Mouse (Mus musculus) inflammation-experienced regulatory T-cells (primary cell): ENCODE results near the gene 1700029J07Rik. TPM values are rescaled to one million over a fixed set of nuclear protein-coding genes. Genes with fewer than 3 reads are reported as not detected.

ENCODE experiments used
- polyA plus RNA-seq, 2 experiments: library from polyadenylated mRNA; unstranded; fragments of 100-300 nt; shearing (Covaris generic); gene quantifications; one replicate each; pipeline ENCODE4 v1.2.1; 2017

1700029J07Rik gene
- polyA plus RNA-seq: 1 to 10 TPM; 2.9 to 3.4 TPM

GRCm38 (mm10) chr8:45975126-45975836 is at the start of gene 1700029J07Rik, which contains the start of gene Ufsp2:
Gene 1700029J07Rik (minus strand): TSS chr8:45975252.
Gene Ufsp2 (plus strand): TSS chr8:45975528.

DNA sequence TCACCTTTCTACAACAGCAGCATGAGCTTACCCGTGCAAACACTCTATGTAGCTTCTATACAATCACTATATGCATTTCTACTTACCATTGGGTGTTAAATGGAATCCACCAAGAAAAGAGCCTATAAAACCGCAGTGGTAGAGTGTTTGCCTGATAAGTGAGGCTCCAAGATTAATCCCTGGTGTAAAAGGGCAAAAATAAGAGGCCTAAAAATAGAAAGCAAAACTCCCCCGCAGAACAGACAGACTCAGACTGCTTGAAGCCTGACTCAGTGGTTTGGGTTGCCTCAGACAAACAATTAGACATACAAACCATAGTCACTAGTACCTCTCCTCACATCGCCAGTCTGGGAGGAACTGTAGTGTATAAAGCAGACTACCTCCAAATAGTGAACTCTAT is 30.5 kb upstream of the 1700029J07Rik start, which contains the start of gene Ankrd37:
TSS of gene Ankrd37 (minus strand) at position 112 of the 400 bp plus-strand sequence.

GRCm38 (mm10) chr8:45999138-45999783 is 24.2 kb upstream of the 1700029J07Rik start, which contains the start of gene Lrp2bp:
Gene Lrp2bp (plus strand): TSS chr8:45999303.

DNA sequence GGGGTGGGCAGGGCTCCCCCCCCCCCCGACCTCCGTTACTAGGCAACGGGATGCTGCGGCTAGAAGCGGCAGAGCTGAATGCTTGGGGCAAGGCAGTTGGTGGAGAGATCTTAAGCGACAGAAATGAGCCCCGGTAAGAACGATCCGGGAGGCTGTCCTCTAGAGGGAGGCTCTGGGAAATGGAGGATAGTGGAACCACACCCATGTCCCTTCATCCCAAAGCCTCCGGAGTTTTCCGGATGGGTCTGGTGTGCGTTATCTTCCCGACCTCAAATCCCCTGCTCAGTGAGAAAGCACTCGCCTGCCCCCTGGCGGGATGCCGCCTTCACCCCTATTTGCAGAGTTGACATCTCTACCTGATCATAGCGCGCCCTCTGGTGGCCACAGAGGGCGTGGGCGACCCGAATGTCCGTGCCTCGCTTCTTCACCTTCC is 40.5 kb downstream of the 1700029J07Rik start, which contains the start of gene Ccdc110:
TSS of gene Ccdc110 (plus strand) at position 38 of the 433 bp plus-strand sequence.

Other genes with a start within 250 kb of the 1700029J07Rik start
- gene Pdlim3, start 89.8 kb downstream of the 1700029J07Rik start, polyA plus RNA-seq: under 1 TPM in 1 of 2 experiments, not detected in 1; 0.14 TPM
- gene Ccdc110, start 40.6 kb downstream of the 1700029J07Rik start, polyA plus RNA-seq: not detected
- 10 to 100 TPM; 31.0 to 39.3 TPM for gene Ufsp2, start 276 bp upstream of the 1700029J07Rik start, polyA plus RNA-seq
- under 1 TPM; 0.49 to 0.71 TPM for gene Lrp2bp, start 24.1 kb upstream of the 1700029J07Rik start, polyA plus RNA-seq
- gene Ankrd37, start 30.5 kb upstream of the 1700029J07Rik start, polyA plus RNA-seq: 10 to 100 TPM; 14.4 to 26.6 TPM
- 10 to 100 TPM; 22.8 to 28.6 TPM for gene Cfap97, start 176.5 kb upstream of the 1700029J07Rik start, polyA plus RNA-seq
- gene Snx25, start 176.9 kb upstream of the 1700029J07Rik start, polyA plus RNA-seq: 10 to 100 TPM; 18.2 to 19.2 TPM
- 100 to 1,000 TPM in 1 of 2 experiments, 10 to 100 TPM in 1; 97.8 to 125 TPM for gene Slc25a4, start 236.0 kb upstream of the 1700029J07Rik start, polyA plus RNA-seq